Mouse (Mus musculus): ENCODE measurements around the gene Defa35.
"Not testable (repeated sequence)": the region's sequence is repeated elsewhere in the genome, so short reads cannot be mapped to it uniquely, and the experiment has no call there.

The Defa35 gene

GRCm38 (mm10) chr8:21064738-21065137 lies at the start of gene Defa35:
Defa35 (plus strand) TSS chr8:21065038.
- not testable (repeated sequence) for DNase-seq (ENCODE audit: low read depth, low spot score)

GRCm38 (mm10) chr8:21025245-21025644 lies 39.6 kb upstream of the Defa35 start, which contains the start of gene Defa21:
Defa21 (plus strand) TSS chr8:21025545.
- not testable (repeated sequence) for DNase-seq (ENCODE audit: low read depth, low spot score)

GRCm38 (mm10) chr8:21054747-21055146 lies 10.1 kb upstream of the Defa35 start, which contains the start of gene Defa23:
Defa23 (plus strand) TSS chr8:21055047.
- not testable (repeated sequence) for DNase-seq (ENCODE audit: low read depth, low spot score)

- not testable (repeated sequence) for DNase-seq (ENCODE audit: low read depth, low spot score)
Observed at GRCm38 (mm10) chr8:21084142-21084541, 19.3 kb downstream of the Defa35 start, which contains the start of gene Defa25. Defa25 (plus strand) TSS chr8:21084442.

- DNase-seq (ENCODE audit: low read depth, low spot score) = peak; percentile 4
Observed at GRCm38 (mm10) chr8:21093106-21093505, 28.3 kb downstream of the Defa35 start.

GRCm38 (mm10) chr8:21095950-21096349 lies 31.1 kb downstream of the Defa35 start, which contains the start of gene Gm14851:
Gm14851 (minus strand) TSS chr8:21096050.
- DNase-seq (ENCODE audit: low read depth, low spot score) = not testable (repeated sequence)

Data from A20 (cell line).